In the genomic region with DNA sequence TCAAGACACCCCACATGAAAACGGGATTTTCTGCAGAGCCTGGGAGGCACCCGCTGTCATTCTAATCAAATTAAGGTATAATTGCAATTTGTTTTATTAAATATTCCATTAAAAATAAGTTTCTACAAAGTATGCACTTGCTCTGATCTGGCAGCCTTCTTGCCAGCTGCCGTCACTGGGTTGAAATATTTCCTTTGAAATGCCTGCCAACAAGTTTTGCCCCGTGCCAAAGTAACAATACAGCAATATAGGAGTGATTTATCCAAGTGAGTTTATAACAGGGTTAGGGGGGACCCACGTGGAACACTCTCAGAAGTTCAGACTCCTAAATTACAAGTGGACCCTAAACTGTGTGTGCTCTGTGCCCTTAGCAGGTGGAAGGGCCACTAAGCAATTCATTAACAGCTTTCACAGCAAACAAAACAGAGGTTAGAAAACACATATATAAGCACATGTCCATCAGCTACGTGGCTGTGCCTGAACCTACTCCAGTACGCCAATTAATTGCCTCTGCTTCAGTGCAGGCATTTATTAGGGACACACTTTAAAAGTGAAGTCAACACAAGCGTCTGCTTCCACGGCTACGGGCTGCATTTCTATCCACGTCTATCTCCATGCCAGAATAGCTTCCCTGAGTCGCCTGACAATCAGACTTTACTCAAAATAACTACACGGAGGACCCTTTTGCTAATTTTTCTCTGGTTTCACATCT, we compare ENCODE assay signal across 11 mouse cellular contexts.
DNase-seq lines count a peak whose midpoint lies in the region; ATAC-seq lines count a peak whose summit lies in the region.
"Had no signal": no experiment of that assay in that cellular context is flagged by ENCODE, and none has a peak within 500 bp of the region (broad histone marks: within the 10 kb centered on the region; RNA-seq: fewer than 3 reads in every experiment).

No protein-coding gene starts in this region.

- no peak for ATAC-seq in heart, embryonic 16.5 days (replicated peaks; ENCODE audit: extremely low read depth, insufficient read depth, low FRiP score)
- ATAC-seq in kidney, embryonic 16.5 days (ENCODE audit: low FRiP score, low TSS enrichment): no peak
- ATAC-seq in neural tube, embryonic 12.5 days (ENCODE audit: low FRiP score, low read depth): no peak
- no peak for ATAC-seq in liver, embryonic 11.5 days (replicated peaks; ENCODE audit: low FRiP score)
- ATAC-seq: activated CD4-positive, CD25-positive, alpha-beta regulatory T cell, adult 4 months had no signal

- DNase-seq in heart, adult 8-10 months (ENCODE audit: low spot score): no peak
- DNase-seq in embryo, embryonic 9.5 days (ENCODE audit: extremely low spot score): peak; percentile 20
- no peak for DNase-seq in liver, embryonic 11.5 days (ENCODE audit: low spot score)
- DNase-seq in left cerebral cortex, adult 9 months (ENCODE audit: low spot score in 2 of 2): no peak
- DNase-seq in yolk sac, embryonic 10.5 days (ENCODE audit: low spot score): no peak
- DNase-seq: heart, adult 2 months had no signal

- H3K27ac ChIP-seq in heart, embryonic 16.5 days (ENCODE audit: low read length): no peak overlapping the region
- H3K27ac ChIP-seq in kidney, embryonic 16.5 days (ENCODE audit: low read length): no peak overlapping the region
- no peak overlapping the region for H3K27ac ChIP-seq in neural tube, embryonic 12.5 days
- no peak overlapping the region for H3K27ac ChIP-seq in liver, embryonic 11.5 days (ENCODE audit: low read depth, low read length)
- H3K27ac ChIP-seq: embryonic facial prominence, embryonic 12.5 days; heart, adult 2 months had no signal

- H3K4me3 ChIP-seq in heart, embryonic 16.5 days (ENCODE audit: low read length): no peak overlapping the region; the same call in 1 of the 2 replicates
- no peak overlapping the region for H3K4me3 ChIP-seq in kidney, embryonic 16.5 days (ENCODE audit: low read length)
- H3K4me3 ChIP-seq in neural tube, embryonic 12.5 days: no peak overlapping the region
- H3K4me3 ChIP-seq in liver, embryonic 11.5 days (ENCODE audit: low read depth, low read length): no peak overlapping the region
- H3K4me3 ChIP-seq: embryonic facial prominence, embryonic 12.5 days; heart, adult 2 months had no signal

- H3K9me3 ChIP-seq in heart, embryonic 16.5 days (replicated peaks; ENCODE audit: control insufficient read depth, low read length): no peaks in the 10 kb centered on the region
- no peaks in the 10 kb centered on the region for H3K9me3 ChIP-seq in kidney, embryonic 16.5 days (ENCODE audit: low read length)
- H3K9me3 ChIP-seq in neural tube, embryonic 12.5 days: no peaks in the 10 kb centered on the region
- H3K9me3 ChIP-seq in liver, embryonic 11.5 days (ENCODE audit: control insufficient read depth, low read length): no peaks in the 10 kb centered on the region
- H3K9me3 ChIP-seq: embryonic facial prominence, embryonic 12.5 days had no signal

- H3K4me2 ChIP-seq in heart, embryonic 16.5 days (ENCODE audit: low read depth, low read length): peak overlapping the region; percentile 42
- peak overlapping the region; percentile 9; the same call in 1 of the 2 replicates for H3K4me2 ChIP-seq in kidney, embryonic 16.5 days (replicated peaks; ENCODE audit: low read depth, low read length)
- peak overlapping the region; percentile 42 for H3K4me2 ChIP-seq in neural tube, embryonic 12.5 days (replicated peaks)
- H3K4me2 ChIP-seq in liver, embryonic 11.5 days: no peak overlapping the region
- H3K4me2 ChIP-seq: embryonic facial prominence, embryonic 12.5 days had no signal

- H3K27me3 ChIP-seq in heart, embryonic 16.5 days (ENCODE audit: control insufficient read depth, insufficient read depth, low read length): no peaks in the 10 kb centered on the region
- no peaks in the 10 kb centered on the region for H3K27me3 ChIP-seq in kidney, embryonic 16.5 days (ENCODE audit: insufficient read depth, low read length)
- H3K27me3 ChIP-seq in neural tube, embryonic 12.5 days (replicated peaks): no peaks in the 10 kb centered on the region
- H3K27me3 ChIP-seq in liver, embryonic 11.5 days (replicated peaks; ENCODE audit: control insufficient read depth, insufficient read depth, low read length): no peaks in the 10 kb centered on the region
- H3K27me3 ChIP-seq: embryonic facial prominence, embryonic 12.5 days had no signal

- 40% methylated on average over 13 of the region's 13 CpGs for WGBS in heart, embryonic 16.5 days
- 40% methylated on average over 13 of the region's 13 CpGs for WGBS in kidney, embryonic 16.5 days
- 23% methylated on average over 13 of the region's 13 CpGs for WGBS in neural tube, embryonic 12.5 days
- WGBS in liver, embryonic 11.5 days: 62% methylated on average over 13 of the region's 13 CpGs

- no peak overlapping the region for H3K9ac ChIP-seq in heart, embryonic 16.5 days (ENCODE audit: low read length)
- H3K9ac ChIP-seq in kidney, embryonic 16.5 days (replicated peaks; ENCODE audit: low read length): no peak overlapping the region
- H3K9ac ChIP-seq in neural tube, embryonic 12.5 days: no peak overlapping the region
- H3K9ac ChIP-seq in liver, embryonic 11.5 days (ENCODE audit: low read depth, low read length): no peak overlapping the region
- H3K9ac ChIP-seq: embryonic facial prominence, embryonic 12.5 days had no signal

- no peaks in the 10 kb centered on the region for H3K36me3 ChIP-seq in heart, embryonic 16.5 days (ENCODE audit: control insufficient read depth, insufficient read depth)
- H3K36me3 ChIP-seq in kidney, embryonic 16.5 days (ENCODE audit: insufficient read depth, low read length): no peaks in the 10 kb centered on the region
- no peaks in the 10 kb centered on the region for H3K36me3 ChIP-seq in neural tube, embryonic 12.5 days
- no peaks in the 10 kb centered on the region for H3K36me3 ChIP-seq in liver, embryonic 11.5 days (ENCODE audit: control insufficient read depth, insufficient read depth, low read length)
- H3K36me3 ChIP-seq: embryonic facial prominence, embryonic 12.5 days had no signal

- H3K4me1 ChIP-seq in heart, embryonic 16.5 days (ENCODE audit: control insufficient read depth, insufficient read depth, low read length): peaks cover 6% of the 10 kb centered on the region
- peaks cover 4% of the 10 kb centered on the region; the same call in 1 of the 2 replicates for H3K4me1 ChIP-seq in kidney, embryonic 16.5 days (ENCODE audit: insufficient read depth, low read length)
- peaks cover 11% of the 10 kb centered on the region for H3K4me1 ChIP-seq in neural tube, embryonic 12.5 days
- no peaks in the 10 kb centered on the region for H3K4me1 ChIP-seq in liver, embryonic 11.5 days (replicated peaks; ENCODE audit: control insufficient read depth, insufficient read depth, low read length)
